Mouse (Mus musculus) lung, embryonic 16.5 days (tissue): Measurements from ENCODE around the gene Htr1b. TPM values are rescaled to one million over a fixed set of nuclear protein-coding genes. Genes with fewer than 3 reads are reported as not detected.

Experiments used
- ATAC-seq: fragments of 200-750 bp; cut with Nextera tagmentation; 2 replicates; pipeline ENCODE4 v1.8.0; 2017; ENCODE audit warnings: low read depth, mild to moderate bottlenecking, moderate library complexity
- H3K27ac ChIP-seq: fragments of 300-500 bp; sonication (generic); 2 replicates; pipeline ENCODE4 v1.5.1; 2014; ENCODE audit warnings: mild to moderate bottlenecking, control low read depth, low read length
- H3K27me3 ChIP-seq: fragments of 300-500 bp; sonication (generic); 2 replicates; pipeline ENCODE4 v1.6.1; 2014; ENCODE audit warnings: low read depth, low read length, mixed read lengths; ENCODE audit not compliant: control insufficient read depth, insufficient read depth
- H3K36me3 ChIP-seq: fragments of 300-500 bp; sonication (generic); 2 replicates; pipeline ENCODE4 v1.6.1; 2014; ENCODE audit warnings: low read length; ENCODE audit not compliant: control insufficient read depth, insufficient read depth
- H3K4me1 ChIP-seq: fragments of 300-500 bp; sonication (generic); replicated peaks from 2 replicates; pipeline ENCODE4 v1.6.1; 2014; ENCODE audit warnings: low read length, mixed read lengths; ENCODE audit not compliant: control insufficient read depth, insufficient read depth
- H3K4me2 ChIP-seq: fragments of 300-500 bp; sonication (generic); 2 replicates; pipeline ENCODE4 v1.6.1; 2014; ENCODE audit warnings: low read depth, low read length, control low read depth
- H3K4me3 ChIP-seq: fragments of 300-500 bp; sonication (generic); 2 replicates; pipeline ENCODE4 v1.5.1; 2014; ENCODE audit warnings: mild to moderate bottlenecking, low read length, control low read depth
- H3K9ac ChIP-seq: fragments of 300-500 bp; sonication (generic); 2 replicates; pipeline ENCODE4 v1.6.1; 2014; ENCODE audit warnings: low read length, control low read depth
- H3K9me3 ChIP-seq: fragments of 300-500 bp; sonication (generic); 2 replicates; pipeline ENCODE4 v1.6.1; 2016; ENCODE audit warnings: low read length; ENCODE audit not compliant: control insufficient read depth
- WGBS: fragments of 180-500 bp; shearing (Covaris S2); extraction: QIAGEN DNeasy Blood & Tissue Kit; methylation state at CpG from one replicate; pipeline ENCODE4 v1.1.7; 2014; 5-methylcytosine and 5-hydroxymethylcytosine counted together
- polyA plus RNA-seq: library from polyadenylated mRNA; unstranded; fragments of >200 nt; fragmentation: Nextera tagmentation; extraction: Ambion mirVana; gene quantifications from 2 replicates; pipeline ENCODE4 v1.2.1, GENCODE M21; 2015

The Htr1b gene
- 0.33 and 0.40 TPM in 2 replicates for polyA plus RNA-seq

GRCm38 (mm10) chr9:81633437-81633973 lies at the start of gene Htr1b:
Gene Htr1b, minus strand, starts transcription at chr9:81633828.
- H3K4me3 ChIP-seq, result peak within 1 kb of the TSS; percentile 70
- H3K9ac ChIP-seq, result peak within 1 kb of the TSS; percentile 62
- peak; percentile 84 for ATAC-seq
- no peaks in the 10 kb centered on the region for H3K9me3 ChIP-seq
- peak within 1 kb of the TSS; percentile 100 for H3K4me2 ChIP-seq
- peaks cover 35% of the 10 kb centered on the region for H3K27me3 ChIP-seq
- no peaks in the 10 kb centered on the region for H3K36me3 ChIP-seq
- WGBS, result under 1% methylated on average over 26 of the region's 26 CpGs
- H3K27ac ChIP-seq, result no peak within 1 kb of the TSS
- peaks cover 10% of the 10 kb centered on the region for H3K4me1 ChIP-seq

GRCm38 (mm10) chr9:81676716-81677115 lies 43.1 kb upstream of the Htr1b start:
- no peaks in the 10 kb centered on the region for H3K27me3 ChIP-seq
- ATAC-seq, result no peak
- WGBS, result 91% methylated on average over 1 of the region's 1 CpGs
- H3K27ac ChIP-seq, result no peak overlapping the region
- H3K4me3 ChIP-seq, result no peak overlapping the region
- no peaks in the 10 kb centered on the region for H3K9me3 ChIP-seq
- H3K36me3 ChIP-seq, result no peaks in the 10 kb centered on the region
- H3K4me2 ChIP-seq, result no peak overlapping the region
- no peak overlapping the region for H3K9ac ChIP-seq
- no peaks in the 10 kb centered on the region for H3K4me1 ChIP-seq

GRCm38 (mm10) chr9:81637486-81637885 lies 3.9 kb upstream of the Htr1b start:
- H3K27me3 ChIP-seq, result peaks cover 20% of the 10 kb centered on the region
- H3K27ac ChIP-seq, result no peak overlapping the region
- no peak overlapping the region for H3K4me3 ChIP-seq
- peaks cover 3% of the 10 kb centered on the region; the same call in 1 of the 2 replicates for H3K4me1 ChIP-seq
- 78% methylated on average over 1 of the region's 1 CpGs for WGBS
- ATAC-seq, result no peak
- H3K36me3 ChIP-seq, result no peaks in the 10 kb centered on the region
- no peaks in the 10 kb centered on the region for H3K9me3 ChIP-seq
- H3K9ac ChIP-seq, result no peak overlapping the region
- no peak overlapping the region for H3K4me2 ChIP-seq

GRCm38 (mm10) chr9:81635109-81635508 lies 1.5 kb upstream of the Htr1b start:
- ATAC-seq, result no peak
- H3K27me3 ChIP-seq, result peaks cover 35% of the 10 kb centered on the region

GRCm38 (mm10) chr9:81634163-81634562 lies 535 bp upstream of the Htr1b start:
- Histone ChIP-seq H3K27ac (no peak overlapping the region), H3K27me3 (peaks cover 35% of the 10 kb centered on the region)
- ATAC-seq, result no peak

More at GRCm38 (mm10) chr9:81635109-81635508, 1.5 kb upstream of the Htr1b start:
- peaks cover 10% of the 10 kb centered on the region for H3K4me1 ChIP-seq
- WGBS, result 6% methylated on average over 8 of the region's 8 CpGs
- H3K9ac ChIP-seq, result no peak overlapping the region
- H3K4me2 ChIP-seq, result peak overlapping the region; percentile 45
- H3K9me3 ChIP-seq, result no peaks in the 10 kb centered on the region
- H3K36me3 ChIP-seq, result no peaks in the 10 kb centered on the region
- H3K4me3 ChIP-seq, result 0 out of 2 replicates have a peak overlapping the region, but pooled peaks have one; percentile 7
- no peak overlapping the region for H3K27ac ChIP-seq

GRCm38 (mm10) chr9:81632736-81633436 lies 742 bp downstream of the Htr1b start:
- Histone ChIP-seq H3K9me3 (no peaks in the 10 kb centered on the region), H3K27me3 (peaks cover 35% of the 10 kb centered on the region), H3K36me3 (no peaks in the 10 kb centered on the region), H3K4me3 (peak overlapping the region; percentile 70), H3K4me2 (peak overlapping the region; percentile 100), H3K4me1 (peaks cover 10% of the 10 kb centered on the region), H3K9ac (peak overlapping the region; percentile 62), H3K27ac (no peak overlapping the region)
- ATAC-seq, result peak; percentile 64
- WGBS, result 0% methylated on average over 47 of the region's 47 CpGs

More at GRCm38 (mm10) chr9:81634163-81634562, 535 bp upstream of the Htr1b start:
- Histone ChIP-seq H3K9me3 (no peaks in the 10 kb centered on the region), H3K4me3 (peak overlapping the region; percentile 70), H3K4me2 (peak overlapping the region; percentile 100), H3K9ac (no peak overlapping the region), H3K36me3 (no peaks in the 10 kb centered on the region), H3K4me1 (peaks cover 10% of the 10 kb centered on the region)
- under 1% methylated on average over 10 of the region's 10 CpGs for WGBS

- Histone ChIP-seq H3K27ac (no peak overlapping the region), H3K36me3 (no peaks in the 10 kb centered on the region), H3K4me3 (peak overlapping the region; percentile 70), H3K4me2 (peak overlapping the region; percentile 100), H3K27me3 (peaks cover 35% of the 10 kb centered on the region), H3K9ac (peak overlapping the region; percentile 62; the same call in 1 of the 2 replicates), H3K9me3 (no peaks in the 10 kb centered on the region), H3K4me1 (peaks cover 10% of the 10 kb centered on the region)
- ATAC-seq, result no peak; the same call in 1 of the 2 replicates
- under 1% methylated on average over 30 of the region's 31 CpGs for WGBS
These were observed 1.4 kb downstream of the Htr1b start for GRCm38 (mm10) chr9:81632191-81632735.

- no peaks in the 10 kb centered on the region for H3K9me3 ChIP-seq
- no peak overlapping the region for H3K9ac ChIP-seq
- ATAC-seq, result no peak
- WGBS, result 2% methylated on average over 27 of the region's 27 CpGs
- no peak overlapping the region for H3K27ac ChIP-seq
- peak overlapping the region; percentile 100 for H3K4me2 ChIP-seq
- peak overlapping the region; percentile 70 for H3K4me3 ChIP-seq
- peaks cover 35% of the 10 kb centered on the region for H3K27me3 ChIP-seq
- H3K36me3 ChIP-seq, result no peaks in the 10 kb centered on the region
- H3K4me1 ChIP-seq, result peaks cover 10% of the 10 kb centered on the region
These were observed 2.0 kb downstream of the Htr1b start for GRCm38 (mm10) chr9:81631581-81632091.
